Mouse (Mus musculus): ENCODE data around the gene 7530416G11Rik. TPM values are rescaled to one million over a fixed set of nuclear protein-coding genes. Genes with fewer than 3 reads are reported as not detected.

The 7530416G11Rik gene
- not detected for polyA plus RNA-seq (2017; shearing (Covaris generic))

GRCm38 (mm10) chr15:85503127-85503526 is at the start of gene 7530416G11Rik:
Gene 7530416G11Rik, minus strand, starts transcription at chr15:85503227.

Other genes with a start within 250 kb of the 7530416G11Rik start
- 100 to 1,000 TPM; 106 to 116 TPM for gene Atxn10, start 167.0 kb downstream of the 7530416G11Rik start, polyA plus RNA-seq (2017; shearing (Covaris generic))
- not detected for gene Wnt7b, start 79.2 kb upstream of the 7530416G11Rik start, polyA plus RNA-seq (2017; shearing (Covaris generic))
- gene Ppara, start 231.8 kb upstream of the 7530416G11Rik start, polyA plus RNA-seq (2017; shearing (Covaris generic)): under 1 TPM; 0.23 to 0.54 TPM

All from inflammation-experienced regulatory T-cells (primary cell).